In the genomic region with DNA sequence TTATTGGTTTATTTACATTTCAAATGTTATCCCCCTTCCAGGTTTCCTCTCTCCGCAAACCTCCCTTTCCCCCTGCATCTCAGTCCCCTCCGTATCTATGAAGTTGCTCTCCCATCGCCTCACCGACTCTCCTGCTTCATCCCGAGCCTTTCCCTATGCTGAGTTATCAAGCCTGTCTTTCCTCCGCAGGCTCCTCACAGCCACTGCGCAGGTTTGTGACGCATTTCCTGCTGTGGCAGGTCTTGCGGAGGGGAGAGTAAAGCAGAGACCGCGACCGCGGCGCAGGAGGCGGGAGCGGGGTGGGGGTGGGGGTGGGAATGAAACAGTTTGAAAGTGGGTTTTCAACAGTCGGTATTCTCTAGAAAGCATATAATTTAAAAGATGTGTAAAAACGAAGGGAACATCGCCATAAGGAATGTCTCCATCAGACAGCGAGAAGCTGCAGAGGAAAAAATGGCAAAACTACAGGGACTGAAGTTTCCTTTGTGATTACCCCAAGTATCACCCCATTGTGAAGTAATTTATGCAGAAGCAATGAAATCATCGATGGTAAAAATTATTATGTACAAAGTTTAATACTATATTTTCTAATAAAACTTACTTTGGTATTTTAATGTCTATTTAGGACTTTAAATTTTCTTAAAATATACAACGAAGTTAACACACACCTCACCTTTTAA, we compare ENCODE assay signal across 8 mouse cellular contexts.
DNase-seq lines count a peak whose midpoint lies in the region; ATAC-seq and TF ChIP-seq lines count a peak whose summit lies in the region.
"Not testable (repeated sequence)": the region's sequence is repeated elsewhere in the genome, so short reads cannot be mapped to it uniquely, and the experiment has no call there.

No protein-coding gene starts in this region.

- not testable (repeated sequence) for H3K27me3 ChIP-seq in G1E (ENCODE audit: insufficient read depth, low read length); heart, embryonic 14.5 days (ENCODE audit: control insufficient read depth, insufficient read depth, low read length); limb, embryonic 15.5 days; midbrain, embryonic 12.5 days

- H3K4me3 ChIP-seq in G1E (ENCODE audit: low read depth, low read length): peak overlapping the region; percentile 64
- H3K4me3 ChIP-seq in embryonic fibroblast, embryonic 13.5 days (ENCODE audit: insufficient read depth, low read length): peak overlapping the region; percentile 41
- peak overlapping the region; percentile 40 to 52 for H3K4me3 ChIP-seq in heart, embryonic 14.5 days (ENCODE audit: control insufficient read depth in 1 of 2, insufficient read depth in 1 of 2, low read depth in 1 of 2, low read length in 2 of 2)
- peak overlapping the region; percentile 40 for H3K4me3 ChIP-seq in limb, embryonic 15.5 days
- peak overlapping the region; percentile 39 for H3K4me3 ChIP-seq in midbrain, embryonic 12.5 days

- DNase-seq in G1E (ENCODE audit: low spot score): peak; percentile 5
- peak; percentile 24 to 30 for DNase-seq in kidney, adult 8-10 months
- DNase-seq in skeletal muscle tissue, adult 2 months (ENCODE audit: low read depth, low spot score): peak; percentile 5

- TF ChIP-seq CTCF in G1E (IDR thresholded peaks at IDR 0.05; ENCODE audit: low read depth, low read length); embryonic fibroblast, embryonic 13.5 days (IDR thresholded peaks at IDR 0.05; ENCODE audit: borderline replicate concordance, insufficient read depth, low read length): not testable (repeated sequence)

- peak; percentile 64 for TF ChIP-seq POLR2A in embryonic fibroblast, embryonic 13.5 days (IDR thresholded peaks at IDR 0.05; ENCODE audit: low read depth, low read length)

- H3K36me3 ChIP-seq in G1E (replicated peaks); heart, embryonic 14.5 days (ENCODE audit: control insufficient read depth, insufficient read depth, low read length); limb, embryonic 15.5 days; midbrain, embryonic 12.5 days: not testable (repeated sequence)

- ATAC-seq in G1E (ENCODE audit: extremely low read depth, insufficient number of reproducible peaks, low FRiP score, poor library complexity, severe bottlenecking): peak; percentile 98
- peak; percentile 88 for ATAC-seq in cerebellum, adult (ENCODE audit: insufficient number of reproducible peaks, low FRiP score, low TSS enrichment)
- ATAC-seq in heart, embryonic 14.5 days (ENCODE audit: insufficient number of reproducible peaks, insufficient read depth, low FRiP score, low read depth): peak; percentile 79; the same call in 1 of the 2 replicates
- ATAC-seq in limb, embryonic 15.5 days (ENCODE audit: insufficient number of reproducible peaks, low FRiP score, low TSS enrichment, low read depth): peak; percentile 86; the same call in 1 of the 2 replicates
- peak; percentile 99 for ATAC-seq in midbrain, embryonic 12.5 days (ENCODE audit: low FRiP score, low read depth)

- H3K9ac ChIP-seq in heart, embryonic 14.5 days (ENCODE audit: low read length): peak overlapping the region; percentile 52; the same call in 1 of the 2 replicates
- not testable (repeated sequence) for H3K9ac ChIP-seq in limb, embryonic 15.5 days; midbrain, embryonic 12.5 days (replicated peaks)

- not testable (repeated sequence) for H3K4me1 ChIP-seq in G1E (ENCODE audit: insufficient read depth, low read depth, low read length); embryonic fibroblast, embryonic 13.5 days (ENCODE audit: control insufficient read depth, insufficient read depth, low read length); heart, embryonic 14.5 days (ENCODE audit: control insufficient read depth in 2 of 2, insufficient read depth in 2 of 2, low read length in 2 of 2); limb, embryonic 15.5 days; midbrain, embryonic 12.5 days

- peak overlapping the region; percentile 56 for H3K4me2 ChIP-seq in heart, embryonic 14.5 days (ENCODE audit: low read length)
- peak overlapping the region; percentile 32 for H3K4me2 ChIP-seq in limb, embryonic 15.5 days
- peak overlapping the region; percentile 33; the same call in 1 of the 2 replicates for H3K4me2 ChIP-seq in midbrain, embryonic 12.5 days (replicated peaks)

- WGBS in heart, embryonic 14.5 days: 14% methylated on average over 22 of the region's 22 CpGs
- WGBS in limb, embryonic 15.5 days: 20% methylated on average over 22 of the region's 22 CpGs
- 22% methylated on average over 22 of the region's 22 CpGs for WGBS in midbrain, embryonic 12.5 days

- H3K9me3 ChIP-seq in G1E (replicated peaks); heart, embryonic 14.5 days (ENCODE audit: control insufficient read depth, low read length); limb, embryonic 15.5 days; midbrain, embryonic 12.5 days: not testable (repeated sequence)

- not testable (repeated sequence) for H3K27ac ChIP-seq in embryonic fibroblast, embryonic 13.5 days (ENCODE audit: insufficient read depth, low read length); heart, embryonic 14.5 days (replicated peaks in 1 of 2; ENCODE audit: control insufficient read depth in 1 of 2, insufficient read depth in 1 of 2, low read depth in 2 of 2, low read length in 2 of 2)
- peak overlapping the region; percentile 57; the same call in 1 of the 2 replicates for H3K27ac ChIP-seq in limb, embryonic 15.5 days
- H3K27ac ChIP-seq in midbrain, embryonic 12.5 days (replicated peaks): 0 out of 2 replicates have a peak overlapping the region, but pooled peaks have one; percentile 39
